Mouse (Mus musculus): ENCODE data around the gene Tcl1b2. TPM values are rescaled to one million over a fixed set of nuclear protein-coding genes. Genes with fewer than 3 reads are reported as not detected.
"Not testable (repeated sequence)": the region's sequence is repeated elsewhere in the genome, so short reads cannot be mapped to it uniquely, and the experiment has no call there.

Tcl1b2 gene
- polyA plus RNA-seq, 1 experiment from 2014 or later: not detected

DNA sequence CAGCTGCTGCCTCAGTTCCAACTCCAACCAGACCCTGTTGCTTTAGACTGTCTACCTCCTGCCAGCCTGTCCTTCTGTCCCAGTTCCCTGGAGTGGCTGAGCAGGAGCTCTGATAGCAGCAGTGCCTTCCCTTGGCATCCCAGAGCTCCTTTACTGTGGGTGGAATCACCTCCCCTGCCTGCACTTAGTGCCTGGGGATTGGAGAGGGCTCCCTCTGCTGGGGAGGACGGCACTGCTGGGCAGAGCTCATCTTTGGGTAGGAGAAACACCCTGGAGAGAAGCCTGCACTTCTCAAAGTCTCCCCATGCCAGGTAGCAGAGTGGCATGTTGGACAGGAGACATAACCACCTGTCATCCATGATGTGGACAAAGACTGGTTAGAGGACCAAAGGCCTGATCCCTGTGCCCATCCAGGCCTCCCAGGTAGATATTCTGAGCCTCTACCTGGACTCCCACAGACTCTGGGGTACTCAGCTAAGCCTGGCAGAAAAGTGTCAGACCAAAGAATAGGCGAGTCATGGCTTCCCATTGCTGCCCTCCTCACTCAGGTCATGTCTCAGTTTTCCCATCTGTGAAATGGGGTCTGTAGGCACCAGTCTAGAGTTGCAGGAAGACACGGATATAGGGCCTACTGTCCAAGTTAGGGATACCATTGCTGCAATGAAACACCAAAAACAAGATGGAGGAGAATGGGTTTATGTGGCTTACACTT lies 16.2 kb upstream of the Tcl1b2 start:
- H3K36me3 ChIP-seq; H3K27me3 ChIP-seq; H3K27ac ChIP-seq (replicated peaks); H3K9ac ChIP-seq (replicated peaks); ATAC-seq (replicated peaks); H3K9me3 ChIP-seq; H3K4me3 ChIP-seq; H3K4me2 ChIP-seq (replicated peaks); H3K4me1 ChIP-seq: not testable (repeated sequence)
- 71% methylated on average over 3 of the region's 3 CpGs for WGBS

GRCm38 (mm10) chr12:105134167-105134566 lies 11.6 kb upstream of the Tcl1b2 start:
- not testable (repeated sequence) for H3K9me3 ChIP-seq; H3K36me3 ChIP-seq; ATAC-seq (replicated peaks); H3K27me3 ChIP-seq; H3K9ac ChIP-seq (replicated peaks); H3K27ac ChIP-seq (replicated peaks); H3K4me2 ChIP-seq (replicated peaks); H3K4me3 ChIP-seq; H3K4me1 ChIP-seq
- WGBS: 72% methylated on average over 2 of the region's 2 CpGs

GRCm38 (mm10) chr12:105134826-105135225 lies 11.0 kb upstream of the Tcl1b2 start:
- not testable (repeated sequence) for H3K9ac ChIP-seq (replicated peaks); H3K4me1 ChIP-seq; H3K4me2 ChIP-seq (replicated peaks); H3K27ac ChIP-seq (replicated peaks); ATAC-seq (replicated peaks); H3K27me3 ChIP-seq; H3K4me3 ChIP-seq; H3K9me3 ChIP-seq; H3K36me3 ChIP-seq
- WGBS: 87% methylated on average over 4 of the region's 4 CpGs

DNA sequence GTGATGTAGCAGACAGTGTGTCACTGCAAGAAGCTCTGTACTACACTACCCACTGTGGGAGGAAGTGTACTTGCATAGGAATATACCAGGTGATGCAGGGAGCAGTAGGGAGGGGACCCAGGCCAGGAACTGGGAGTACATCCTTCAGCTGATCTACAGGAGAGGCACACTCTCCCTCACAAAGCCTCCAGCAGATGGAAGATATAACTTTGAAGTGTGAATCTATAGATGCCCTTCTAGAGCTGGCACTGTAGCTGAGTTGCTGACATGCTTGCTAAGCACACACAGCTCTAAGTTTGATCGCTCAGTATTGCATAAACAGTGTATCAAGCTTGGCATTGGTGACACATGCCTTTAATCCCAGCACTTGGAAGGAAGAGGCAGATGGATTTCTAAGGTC lies 8.1 kb upstream of the Tcl1b2 start:
- H3K9me3 ChIP-seq; H3K4me1 ChIP-seq; H3K4me2 ChIP-seq (replicated peaks); H3K4me3 ChIP-seq; H3K36me3 ChIP-seq; H3K27ac ChIP-seq (replicated peaks); ATAC-seq (replicated peaks); H3K27me3 ChIP-seq; H3K9ac ChIP-seq (replicated peaks): not testable (repeated sequence)
- WGBS: 85% methylated on average over 1 of the region's 1 CpGs

DNA sequence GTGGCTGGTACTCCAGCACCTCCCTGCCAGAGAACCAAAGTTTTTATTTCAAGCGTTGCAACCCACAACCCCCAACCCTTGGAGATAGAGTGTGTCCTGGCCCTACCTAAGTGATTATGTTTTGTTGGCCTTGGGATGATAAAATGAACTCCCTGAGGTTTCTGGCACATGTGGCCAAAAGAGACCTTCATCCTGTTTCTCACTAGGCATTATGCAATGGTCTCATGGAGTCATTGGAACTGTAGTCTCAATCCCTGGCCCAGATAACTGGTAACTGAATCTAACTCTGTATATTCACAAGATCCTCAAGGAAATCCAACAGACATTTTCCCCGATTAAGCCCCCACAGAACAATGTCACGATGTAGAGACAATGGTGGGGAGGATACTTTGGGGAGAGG lies 2.7 kb upstream of the Tcl1b2 start:
- Histone ChIP-seq H3K36me3 (no peaks in the 10 kb centered on the region), H3K9me3 (no peaks in the 10 kb centered on the region), H3K9ac (replicated peaks) (no peak overlapping the region), H3K4me1 (no peaks in the 10 kb centered on the region), H3K4me2 (replicated peaks) (no peak overlapping the region), H3K27me3 (no peaks in the 10 kb centered on the region), H3K27ac (replicated peaks) (no peak overlapping the region), H3K4me3 (no peak overlapping the region)
- ATAC-seq (replicated peaks): no peak
- WGBS: 96% methylated on average over 3 of the region's 3 CpGs

- H3K4me2 ChIP-seq (replicated peaks); H3K27me3 ChIP-seq; ATAC-seq (replicated peaks); H3K9ac ChIP-seq (replicated peaks); H3K4me3 ChIP-seq; H3K4me1 ChIP-seq; H3K9me3 ChIP-seq; H3K36me3 ChIP-seq; H3K27ac ChIP-seq (replicated peaks): not testable (repeated sequence)
- 64% methylated on average over 1 of the region's 1 CpGs for WGBS
These were observed 886 bp upstream of the Tcl1b2 start for GRCm38 (mm10) chr12:105144928-105145327.

DNA sequence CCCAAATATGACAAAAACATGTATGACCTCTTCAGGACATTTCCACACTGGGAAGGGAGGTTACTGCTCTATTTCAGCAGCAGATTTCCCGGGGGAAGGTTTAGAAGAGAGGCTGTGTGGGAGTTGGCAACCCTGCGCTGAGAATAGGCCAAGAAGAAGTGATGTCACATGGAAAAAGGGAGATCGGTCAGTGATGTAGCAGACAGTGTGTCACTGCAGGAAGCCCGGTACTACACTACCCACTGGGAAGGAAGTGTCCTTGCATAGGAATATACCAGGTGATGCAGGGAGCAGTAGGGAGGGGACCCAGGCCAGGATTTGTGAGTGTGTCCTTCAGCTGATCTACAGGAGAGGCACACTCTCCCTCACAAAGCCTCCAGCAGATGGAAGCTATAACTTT lies 9.5 kb downstream of the Tcl1b2 start:
- not testable (repeated sequence) for ATAC-seq (replicated peaks); H3K27me3 ChIP-seq; H3K4me2 ChIP-seq (replicated peaks); H3K9me3 ChIP-seq; H3K4me1 ChIP-seq; H3K4me3 ChIP-seq; H3K27ac ChIP-seq (replicated peaks); H3K9ac ChIP-seq (replicated peaks); H3K36me3 ChIP-seq
- 80% methylated on average over 4 of the region's 4 CpGs for WGBS

- Histone ChIP-seq H3K36me3 (no peaks in the 10 kb centered on the region), H3K9ac (replicated peaks) (no peak overlapping the region), H3K4me3 (no peak overlapping the region), H3K9me3 (no peaks in the 10 kb centered on the region), H3K27ac (replicated peaks) (no peak overlapping the region), H3K27me3 (no peaks in the 10 kb centered on the region), H3K4me1 (no peaks in the 10 kb centered on the region), H3K4me2 (replicated peaks) (no peak overlapping the region)
- no peak for ATAC-seq (replicated peaks)
- WGBS: 83% methylated on average over 6 of the region's 6 CpGs
These were observed 13.0 kb downstream of the Tcl1b2 start for GRCm38 (mm10) chr12:105158842-105159241.

- no peaks in the 10 kb centered on the region for H3K36me3 ChIP-seq
- WGBS: 84% methylated on average over 4 of the region's 4 CpGs
- no peak within 1 kb of the TSS for H3K9ac ChIP-seq (replicated peaks)
- H3K27me3 ChIP-seq: no peaks in the 10 kb centered on the region
- ATAC-seq (replicated peaks): no peak
- no peaks in the 10 kb centered on the region for H3K9me3 ChIP-seq
- H3K4me2 ChIP-seq (replicated peaks): no peak within 1 kb of the TSS
- H3K4me1 ChIP-seq: no peaks in the 10 kb centered on the region
- no peak within 1 kb of the TSS for H3K27ac ChIP-seq (replicated peaks)
- H3K4me3 ChIP-seq: no peak within 1 kb of the TSS
These were observed 13.6 kb downstream of the Tcl1b2 start, which contains the start of gene Tcl1b1 for GRCm38 (mm10) chr12:105159390-105159789. TSS of gene Tcl1b1 (plus strand) at chr12:105159690.

GRCm38 (mm10) chr12:105166734-105167133 lies 20.9 kb downstream of the Tcl1b2 start:
- Histone ChIP-seq H3K4me1 (no peaks in the 10 kb centered on the region), H3K9ac (replicated peaks) (no peak overlapping the region), H3K36me3 (no peaks in the 10 kb centered on the region), H3K4me2 (replicated peaks) (no peak overlapping the region), H3K27me3 (no peaks in the 10 kb centered on the region), H3K9me3 (no peaks in the 10 kb centered on the region), H3K27ac (replicated peaks) (no peak overlapping the region), H3K4me3 (no peak overlapping the region)
- 79% methylated on average over 3 of the region's 3 CpGs for WGBS
- ATAC-seq (replicated peaks): no peak

DNA sequence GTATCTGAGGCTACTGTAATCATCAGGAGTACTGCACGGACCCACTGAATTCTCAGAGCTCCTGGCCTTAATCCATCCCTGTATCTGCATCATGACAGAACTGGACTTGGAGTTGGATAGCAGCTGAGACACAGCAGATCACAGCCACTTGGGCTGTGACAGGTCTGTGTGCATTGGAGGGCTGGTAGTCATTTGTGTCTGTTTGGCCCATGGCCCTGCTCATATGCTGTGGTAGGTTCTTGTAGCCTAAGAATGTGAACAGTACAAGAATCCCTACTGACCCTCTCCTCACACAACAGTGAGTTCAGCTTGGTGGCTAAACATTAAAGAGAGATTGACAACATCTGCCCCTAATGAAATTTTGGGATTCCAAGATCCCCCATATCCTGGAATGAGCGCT lies 27.6 kb downstream of the Tcl1b2 start:
- Histone ChIP-seq H3K9ac (replicated peaks) (no peak overlapping the region), H3K4me3 (no peak overlapping the region), H3K36me3 (no peaks in the 10 kb centered on the region), H3K9me3 (no peaks in the 10 kb centered on the region), H3K4me2 (replicated peaks) (no peak overlapping the region), H3K27ac (replicated peaks) (no peak overlapping the region), H3K27me3 (no peaks in the 10 kb centered on the region), H3K4me1 (no peaks in the 10 kb centered on the region)
- WGBS: 85% methylated on average over 2 of the region's 2 CpGs
- no peak for ATAC-seq (replicated peaks)

- not testable (repeated sequence) for H3K9ac ChIP-seq (replicated peaks); H3K4me2 ChIP-seq (replicated peaks); H3K4me3 ChIP-seq; H3K36me3 ChIP-seq; ATAC-seq (replicated peaks); H3K9me3 ChIP-seq; H3K27me3 ChIP-seq; H3K27ac ChIP-seq (replicated peaks); H3K4me1 ChIP-seq
- WGBS: 25% methylated on average over 2 of the region's 2 CpGs
These were observed 28.5 kb downstream of the Tcl1b2 start for GRCm38 (mm10) chr12:105174318-105174717.

GRCm38 (mm10) chr12:105176044-105176443 lies 30.2 kb downstream of the Tcl1b2 start, which contains the start of gene Tcl1b5:
TSS of gene Tcl1b5 (plus strand) at chr12:105176344.
- H3K4me1 ChIP-seq; H3K9me3 ChIP-seq; ATAC-seq (replicated peaks); H3K36me3 ChIP-seq; H3K4me2 ChIP-seq (replicated peaks); H3K27ac ChIP-seq (replicated peaks); H3K9ac ChIP-seq (replicated peaks); H3K27me3 ChIP-seq; H3K4me3 ChIP-seq: not testable (repeated sequence)
- WGBS: 73% methylated on average over 3 of the region's 3 CpGs

All from forebrain, embryonic 15.5 days (tissue).